Mouse (Mus musculus) frontal cortex, adult (tissue): Measurements from ENCODE around the gene RPS10-NUDT3.
"Not testable (repeated sequence)": the region's sequence is repeated elsewhere in the genome, so short reads cannot be mapped to it uniquely, and the experiment has no call there.

Experiments
- ATAC-seq: cut with Nextera tagmentation; 2 replicates; pipeline ENCODE4 v1.9.2; 2017; ENCODE audit warnings: mild to moderate bottlenecking, moderate library complexity, mixed read lengths; ENCODE audit not compliant: low TSS enrichment

RPS10-NUDT3 gene

GRCm38 (mm10) chr17:27642491-27643062, 7.6 kb upstream of the RPS10-NUDT3 start:
- ATAC-seq, result peak; percentile 64

DNA sequence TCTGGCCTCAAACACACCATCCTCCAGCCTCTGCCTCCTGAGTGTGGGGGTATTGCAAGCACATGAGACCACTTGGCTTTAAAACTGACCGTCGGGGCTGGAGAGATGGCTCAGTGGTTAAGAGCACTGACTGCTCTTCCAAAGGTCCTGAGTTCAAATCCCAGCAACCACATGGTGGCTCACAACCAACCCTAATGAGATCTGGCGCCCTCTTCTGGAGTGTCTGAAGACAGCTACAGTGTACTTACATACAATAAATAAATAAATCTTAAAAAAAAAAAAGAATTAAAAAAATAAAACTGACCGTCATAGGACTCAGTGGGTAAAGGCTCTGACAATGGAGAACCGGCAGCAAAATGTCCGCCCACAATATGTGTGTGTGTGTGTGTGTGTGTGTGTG, 4.8 kb upstream of the RPS10-NUDT3 start:
- not testable (repeated sequence) for ATAC-seq

GRCm38 (mm10) chr17:27638921-27639332, 3.9 kb upstream of the RPS10-NUDT3 start:
- peak; percentile 69 for ATAC-seq

- ATAC-seq, result no peak
Observed at GRCm38 (mm10) chr17:27637333-27637732, 2.3 kb upstream of the RPS10-NUDT3 start.

- ATAC-seq, result no peak
Observed at GRCm38 (mm10) chr17:27636132-27637020, 1.4 kb upstream of the RPS10-NUDT3 start, which contains the start of gene Rps10. Gene Rps10 (minus strand): TSS chr17:27636669.

GRCm38 (mm10) chr17:27635575-27635903, 517 bp upstream of the RPS10-NUDT3 start:
- not testable (repeated sequence) for ATAC-seq

DNA sequence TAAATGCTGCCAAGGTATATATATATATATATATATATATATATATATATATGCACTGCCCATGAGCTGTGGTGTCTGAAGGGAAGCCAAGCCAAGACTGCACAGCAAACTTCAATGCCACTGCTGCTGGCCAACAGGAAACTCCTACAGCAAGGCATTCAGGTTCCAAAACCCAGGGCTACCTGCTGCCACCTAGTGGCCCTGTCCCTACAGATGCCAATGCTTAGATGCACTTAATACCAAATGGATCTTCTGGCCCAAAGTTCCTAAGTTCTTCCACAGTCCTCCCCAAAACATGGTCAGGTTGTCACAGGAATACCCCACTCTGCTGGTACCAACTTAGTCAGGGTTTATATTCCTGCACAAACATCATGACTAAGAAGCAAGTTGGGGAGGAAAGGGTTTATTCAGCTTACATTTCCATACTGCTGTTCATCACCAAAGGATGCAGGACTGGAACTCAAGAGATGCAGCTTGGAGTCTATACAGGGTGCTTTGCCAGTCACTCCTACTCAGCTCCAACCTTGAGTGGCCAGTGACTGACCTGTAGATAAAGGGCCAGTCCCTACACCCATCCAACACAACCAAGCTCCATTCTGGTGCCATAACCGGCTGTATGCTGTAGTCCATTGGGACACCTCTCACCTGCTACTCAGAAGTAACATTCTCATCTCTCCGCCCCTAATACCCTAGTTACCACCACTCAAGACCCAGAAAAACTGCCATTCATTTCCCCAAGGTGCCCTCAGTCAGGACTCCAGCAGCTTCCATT, 5.6 kb downstream of the RPS10-NUDT3 start:
- ATAC-seq, result peak; percentile 62; the same call in 1 of the 2 replicates

DNA sequence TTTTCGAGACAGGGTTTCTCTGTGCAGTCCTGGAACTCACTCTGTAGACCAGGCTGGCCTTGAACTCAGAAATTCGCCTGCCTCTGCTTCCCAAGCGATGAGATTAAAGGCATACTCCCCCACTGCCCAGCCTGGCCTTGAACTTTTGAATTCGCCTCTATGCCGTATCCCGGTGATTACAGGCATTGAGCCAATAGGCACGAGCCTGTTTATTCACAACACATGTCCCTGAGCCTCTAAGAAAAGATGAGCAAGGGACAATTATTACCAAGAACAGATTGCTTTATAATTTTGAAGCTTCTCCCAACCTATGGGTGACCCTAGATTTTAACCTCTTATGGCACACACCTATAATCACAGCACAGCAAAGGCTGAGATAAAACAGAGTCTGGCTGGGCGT, 6.6 kb downstream of the RPS10-NUDT3 start:
- no peak for ATAC-seq

- ATAC-seq, result no peak
Observed at GRCm38 (mm10) chr17:27627451-27627850, 7.6 kb downstream of the RPS10-NUDT3 start.

DNA sequence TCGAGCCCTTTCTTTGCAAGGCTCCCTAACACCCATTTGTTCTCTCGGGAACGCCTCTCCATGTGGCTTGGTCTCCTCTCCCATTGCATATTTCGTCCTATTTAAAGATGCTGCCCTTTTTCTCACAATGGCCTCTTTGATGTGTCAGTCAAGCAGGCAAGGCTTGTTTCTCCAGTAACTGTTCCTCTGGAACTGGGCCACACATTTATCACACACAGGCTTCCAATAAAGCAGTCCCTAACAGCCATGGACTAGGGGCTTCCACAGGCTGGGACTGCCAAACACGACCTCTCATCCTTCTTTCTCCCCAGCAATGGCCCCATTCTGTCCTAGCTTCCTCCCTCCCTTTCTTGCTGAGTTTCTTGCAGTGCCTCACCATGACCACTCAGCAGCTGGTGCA, 8.3 kb downstream of the RPS10-NUDT3 start:
- ATAC-seq, result no peak

DNA sequence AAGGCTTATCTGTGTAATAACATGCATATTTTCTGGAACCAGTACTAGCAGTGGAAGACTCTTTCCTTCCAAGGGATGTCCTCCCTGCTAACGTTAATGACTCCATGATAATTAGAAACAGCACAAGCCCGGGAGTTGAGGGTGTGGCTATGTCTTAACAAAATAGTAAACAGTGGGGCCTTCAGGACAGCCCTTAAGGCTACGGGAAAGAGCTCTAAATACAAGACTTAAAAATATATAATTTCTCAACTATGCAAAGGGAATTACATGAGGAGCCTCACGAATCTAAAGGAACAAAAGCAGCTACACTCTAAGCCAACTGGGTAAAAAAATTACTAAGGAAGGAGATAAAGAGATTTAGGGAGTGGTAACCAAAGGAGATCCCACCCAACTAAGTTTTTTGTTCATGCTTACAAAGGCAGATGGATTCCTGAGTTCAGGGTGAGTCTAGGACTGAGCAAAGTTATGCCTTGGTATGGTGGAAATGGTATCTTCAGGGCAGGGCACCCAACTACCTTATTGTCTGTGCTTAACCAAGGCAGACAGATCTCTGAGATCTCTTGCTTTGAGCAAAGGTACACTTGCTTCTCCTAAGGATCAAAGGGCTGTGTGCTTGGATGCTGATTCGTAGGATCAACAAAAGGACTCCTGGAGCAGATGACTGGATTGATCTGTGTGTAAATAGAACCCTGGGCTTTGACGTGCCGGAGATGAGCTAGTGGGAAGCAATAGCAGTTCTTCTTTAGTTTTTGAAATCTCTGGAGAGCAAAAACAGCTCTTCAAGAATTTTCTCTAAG, 9.4 kb downstream of the RPS10-NUDT3 start:
- no peak for ATAC-seq

DNA sequence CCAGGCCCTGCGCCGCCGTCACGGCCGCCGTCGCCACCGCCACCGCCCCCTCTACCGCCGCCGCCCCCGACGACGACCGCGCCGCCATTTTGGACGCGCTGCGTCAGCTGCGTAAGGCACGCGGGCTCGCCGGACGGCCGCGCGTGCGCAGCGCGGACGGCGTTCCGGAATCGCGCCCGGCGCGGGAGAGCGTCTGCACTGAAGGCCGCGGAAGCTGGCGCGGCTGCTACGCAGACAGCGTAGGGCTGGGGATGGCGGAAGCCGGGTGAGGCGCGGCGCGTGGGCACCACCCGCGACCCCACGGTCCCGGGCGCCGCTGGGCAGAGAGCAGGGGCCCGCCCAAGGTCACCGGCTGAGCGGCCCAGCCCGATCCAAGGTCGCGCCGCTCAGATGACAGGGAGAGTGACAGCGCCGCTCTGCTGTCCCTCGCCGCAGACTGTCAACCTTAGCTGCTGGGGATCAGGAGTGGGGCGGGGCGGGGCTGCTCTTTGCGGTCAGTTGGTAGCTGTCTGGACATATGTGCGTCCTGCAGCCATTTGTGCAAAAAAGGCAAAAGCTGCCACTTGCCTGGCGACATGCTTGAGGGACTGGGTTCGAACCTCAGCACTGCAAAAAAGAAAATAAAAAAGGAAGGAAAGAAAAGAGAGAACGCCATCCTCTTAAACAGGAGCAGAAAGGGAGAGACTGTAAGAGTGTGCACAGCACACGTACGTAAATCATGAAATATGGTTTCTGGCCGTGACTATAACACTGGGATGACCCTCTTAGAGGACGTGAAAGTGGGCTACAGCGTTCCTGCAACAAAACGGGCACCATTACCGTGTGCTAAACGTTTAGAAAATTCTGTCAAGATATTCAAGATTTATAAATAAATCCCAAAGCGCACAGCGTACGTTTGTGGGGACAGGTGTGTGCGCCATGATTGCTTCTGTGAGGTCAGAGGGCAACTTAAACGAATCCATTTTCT, 11.4 kb downstream of the RPS10-NUDT3 start, which contains the start of gene Nudt3:
Nudt3 (minus strand) TSS at position 136 of the 967 bp plus-strand sequence.
- peak; percentile 81 for ATAC-seq

DNA sequence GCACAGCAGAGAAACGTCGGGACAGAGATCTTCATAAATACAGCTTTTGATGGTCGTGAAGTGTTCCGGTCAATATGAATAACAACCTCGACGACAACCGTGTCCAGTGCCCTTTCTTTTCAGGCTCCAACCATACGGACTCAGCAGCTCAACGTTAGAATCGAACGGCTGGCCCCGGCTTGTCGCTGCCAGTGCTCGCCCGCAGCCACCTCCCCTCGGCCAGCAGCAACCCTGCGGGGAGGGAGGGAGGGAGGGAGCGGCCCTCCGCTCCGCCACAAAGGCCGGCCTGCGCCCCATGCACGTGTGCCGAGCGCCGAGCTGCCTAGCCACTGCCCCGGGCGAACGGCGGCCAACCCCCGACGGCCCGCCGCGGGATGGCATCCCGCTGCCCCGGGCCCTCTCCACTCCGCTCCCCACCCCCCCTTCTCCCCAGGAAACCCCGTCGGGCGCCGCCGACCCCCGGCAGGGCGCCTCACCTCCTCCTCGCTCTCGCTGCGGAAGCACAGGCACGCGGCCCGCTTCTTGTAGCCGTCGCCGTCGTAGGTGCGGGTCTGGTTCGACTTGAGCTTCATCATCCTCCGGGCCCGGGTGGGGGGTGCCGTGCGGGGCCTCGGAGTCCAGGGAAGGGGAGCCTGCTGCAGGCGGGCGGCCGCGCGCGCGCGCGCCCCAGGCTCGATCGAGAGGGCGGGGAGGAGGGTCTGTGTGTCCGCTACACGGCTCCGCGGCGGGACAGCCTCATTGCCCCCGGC, 12.2 kb downstream of the RPS10-NUDT3 start:
- ATAC-seq, result peak; percentile 14; the same call in 1 of the 2 replicates

- peak; percentile 21; the same call in 1 of the 2 replicates for ATAC-seq
Observed at GRCm38 (mm10) chr17:27621705-27622531, 13.1 kb downstream of the RPS10-NUDT3 start.

- no peak for ATAC-seq
Observed at GRCm38 (mm10) chr17:27621161-27621560, 13.9 kb downstream of the RPS10-NUDT3 start.

DNA sequence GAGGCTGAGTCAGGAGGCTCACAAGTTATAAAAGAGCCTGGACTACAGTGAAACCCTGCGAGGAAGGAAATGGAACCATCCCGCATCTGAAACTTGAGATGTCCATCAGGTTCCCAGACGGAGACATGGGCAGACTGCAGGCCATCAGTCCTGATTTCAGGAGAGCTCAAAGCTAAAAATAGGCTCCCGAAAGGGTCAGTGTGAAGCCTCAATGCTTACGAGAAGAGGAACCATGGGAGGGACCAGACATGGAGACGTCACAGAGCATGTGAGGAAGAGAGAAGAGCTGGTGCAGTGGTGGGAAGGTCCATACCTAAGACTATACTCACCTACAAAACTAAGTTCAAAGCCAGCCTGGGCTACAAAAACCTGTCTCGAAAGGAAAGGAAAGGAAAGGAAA, 19.6 kb downstream of the RPS10-NUDT3 start:
- no peak for ATAC-seq

- no peak for ATAC-seq
Observed at GRCm38 (mm10) chr17:27613016-27613415, 22.0 kb downstream of the RPS10-NUDT3 start.

DNA sequence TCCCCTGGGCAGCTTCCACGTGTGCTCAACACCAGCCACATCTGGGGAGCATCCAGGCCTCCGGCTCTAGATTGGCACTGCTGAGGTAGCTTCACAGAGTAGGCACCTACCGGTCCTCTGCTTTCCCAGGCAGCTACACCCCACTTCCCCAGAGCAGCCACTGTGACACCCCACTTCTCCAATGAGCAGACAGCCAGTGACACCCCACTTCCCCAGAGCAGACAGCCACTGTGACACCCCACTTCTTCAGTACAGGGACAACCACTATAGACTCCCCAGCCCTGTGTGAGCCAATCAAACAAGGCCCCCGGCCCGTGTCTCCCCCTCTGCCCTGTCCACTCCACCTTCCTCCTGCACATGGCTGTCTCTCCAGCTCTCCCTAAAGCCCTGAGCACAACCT, 23.0 kb downstream of the RPS10-NUDT3 start:
- no peak for ATAC-seq

GRCm38 (mm10) chr17:27611519-27611884, 23.5 kb downstream of the RPS10-NUDT3 start:
- no peak for ATAC-seq
